Comparison of ENCODE assay signal across 8 mouse cellular contexts in the genomic region with DNA sequence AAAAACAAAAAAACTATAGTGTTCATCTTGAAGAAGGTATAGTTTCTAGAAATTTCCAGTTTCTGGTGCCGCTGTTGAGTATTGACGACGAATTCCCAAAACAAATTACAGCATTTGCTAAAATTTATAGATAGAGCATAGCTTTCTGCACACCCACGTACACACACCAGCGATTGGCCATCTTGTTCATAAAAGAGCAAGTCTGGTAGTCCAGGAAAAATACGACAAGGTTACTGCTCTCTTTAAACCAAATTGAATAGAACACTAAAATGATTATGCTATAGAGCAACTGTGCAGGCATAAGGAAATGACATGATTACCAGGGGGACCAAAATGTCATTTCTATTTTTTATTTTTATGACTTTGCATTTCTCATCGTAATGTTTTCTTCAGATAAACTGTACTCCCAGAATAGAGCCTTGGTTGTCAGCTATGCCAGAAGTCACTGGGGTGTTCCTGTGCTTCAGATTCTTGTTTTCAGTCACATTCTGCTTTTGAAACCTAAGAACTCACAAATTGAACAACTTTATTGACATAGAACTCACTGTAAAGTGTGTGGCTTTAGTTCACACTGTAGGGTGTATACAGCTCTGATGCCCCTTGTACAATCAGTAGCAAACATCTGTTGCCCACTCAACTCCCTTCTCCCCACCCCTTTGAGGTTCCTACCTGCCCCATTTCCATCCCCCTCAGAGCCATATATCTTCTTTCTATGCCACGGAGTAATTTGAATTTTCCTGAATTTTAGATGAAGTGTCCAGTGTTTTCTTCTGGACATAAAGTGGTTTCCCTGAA. TPM values are rescaled to one million over a fixed set of nuclear protein-coding genes. Genes with fewer than 3 reads are reported as not detected.
DNase-seq lines count a peak whose midpoint lies in the region; ATAC-seq and TF ChIP-seq lines count a peak whose summit lies in the region.

No protein-coding gene starts in this region.

- intact Hi-C loops in heart, postnatal 36 days (cut with DNase I), result loop anchor here (5.0 to 10.0 kb wide), 3 partner anchors 164 to 538 kb away; a partner anchor contains a TSS

- H3K9me3 ChIP-seq in heart, embryonic 12.5 days (replicated peaks), result 0 out of 2 replicates have a peak, but pooled peaks cover 3% of the 10 kb centered on the region

- H3K36me3 ChIP-seq in heart, embryonic 12.5 days, result no peaks in the 10 kb centered on the region
- H3K36me3 ChIP-seq in spleen, adult 2 months (ENCODE audit: control insufficient read depth, insufficient read depth, low read length), result no peaks in the 10 kb centered on the region

- H3K27me3 ChIP-seq in heart, embryonic 12.5 days (replicated peaks), result no peaks in the 10 kb centered on the region
- H3K27me3 ChIP-seq in spleen, adult 2 months (ENCODE audit: control insufficient read depth, insufficient read depth, low read length), result peaks cover 2% of the 10 kb centered on the region; the same call in 1 of the 2 replicates

- ATAC-seq in heart, embryonic 12.5 days (ENCODE audit: insufficient number of reproducible peaks, low FRiP score), result no peak

- no peak overlapping the region for H3K9ac ChIP-seq in heart, embryonic 12.5 days

- no peak overlapping the region for H3K4me2 ChIP-seq in heart, embryonic 12.5 days

- TF ChIP-seq CTCF in spleen, adult 2 months (IDR thresholded peaks at IDR 0.05; ENCODE audit: extremely low read depth, insufficient read depth, insufficient read length, insufficient replicate concordance), result no peak

- WGBS in heart, embryonic 12.5 days, result 75% methylated on average over 8 of the region's 8 CpGs
- WGBS in spleen, adult 2 months, result 55% methylated on average over 8 of the region's 8 CpGs

- peaks cover 15% of the 10 kb centered on the region for H3K4me1 ChIP-seq in heart, embryonic 12.5 days (replicated peaks)
- H3K4me1 ChIP-seq in spleen, adult 2 months (ENCODE audit: control insufficient read depth, insufficient read depth, insufficient read length), result peaks cover 2% of the 10 kb centered on the region

- no peak for TF ChIP-seq POLR2A in spleen, adult 2 months (IDR thresholded peaks at IDR 0.05; ENCODE audit: low read depth, low read length)

- H3K27ac ChIP-seq in heart, embryonic 12.5 days (ENCODE audit: poor library complexity, severe bottlenecking), result peak overlapping the region; percentile 4; the same call in 1 of the 2 replicates
- no peak overlapping the region for H3K27ac ChIP-seq in spleen, adult 2 months (ENCODE audit: insufficient read depth, low read length)

- no peak overlapping the region for H3K4me3 ChIP-seq in heart, embryonic 12.5 days
- H3K4me3 ChIP-seq in spleen, adult 2 months (ENCODE audit: extremely low read depth, insufficient read depth, insufficient read length), result peak overlapping the region; percentile 4; the same call in 1 of the 2 replicates

- no peak for DNase-seq in heart, postnatal 36 days
- DNase-seq in spleen, adult 2 months (ENCODE audit: low read depth in 1 of 2, low spot score in 2 of 2), result no peak
- DNase-seq in spleen, adult 18-20 months, result no peak
- DNase-seq in liver, result peak; percentile 60
- no peak for DNase-seq in urinary bladder, postnatal 14 days (ENCODE audit: low spot score)
- DNase-seq in urinary bladder, postnatal 10 days (ENCODE audit: low spot score), result no peak
- no peak for DNase-seq in right cerebral cortex, postnatal 4 days

RNA-seq across cellular contexts. Expression of a gene that starts 1.1 kb away (rescaled TPM):
- 38.5 and 43.6 TPM in 2 replicates for polyA plus RNA-seq in heart, embryonic 12.5 days (2016; fragmentation: Nextera tagmentation; extraction: Ambion mirVana)
- 10 to 100 TPM; 33.0 to 33.7 TPM for total RNA-seq in heart, postnatal 36 days (2021)
- polyA plus RNA-seq in spleen, adult 2 months (2012; rRNA removed), result 8.4 and 9.6 TPM in 2 replicates
